Mouse (Mus musculus): ENCODE data around the gene Mt4.

DNA sequence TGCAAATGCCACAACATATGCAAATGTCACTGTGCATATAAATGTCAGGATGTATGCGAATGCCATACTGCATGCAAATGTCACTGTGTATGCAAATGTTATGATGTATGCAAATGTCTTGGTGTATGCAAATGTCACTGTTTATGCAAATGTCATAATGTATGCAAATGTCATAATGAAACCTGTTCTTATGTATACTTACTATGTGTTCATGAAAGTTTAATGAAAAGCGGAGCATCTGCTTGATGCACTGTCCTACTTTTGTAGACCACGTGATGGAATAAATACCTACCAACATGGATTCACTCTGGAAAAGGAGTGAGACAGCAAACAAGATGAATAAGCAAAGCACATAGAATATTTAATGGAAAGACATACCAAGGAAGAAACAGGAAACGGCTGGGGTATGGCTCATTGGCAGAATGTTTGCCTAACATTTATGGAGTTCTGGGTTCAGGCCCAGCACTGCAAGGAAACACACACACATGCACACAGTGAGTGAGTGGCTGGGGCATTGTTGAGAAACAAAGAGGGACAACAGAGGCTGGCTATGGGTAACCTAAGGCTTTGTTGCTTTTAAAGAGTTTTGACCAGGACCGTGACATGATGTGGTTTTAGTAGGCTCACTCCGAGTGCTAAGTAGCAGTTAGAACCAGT, 7.7 kb upstream of the Mt4 start:
- TF ChIP-seq GATA1 (IDR thresholded peaks at IDR 0.05; ENCODE audit: low read length) = no peak
- TF ChIP-seq TAL1 (IDR thresholded peaks at IDR 0.05; ENCODE audit: low read length) = no peak
